Mouse (Mus musculus): ENCODE data around the gene Olfr1130.
"Not testable (repeated sequence)": the region's sequence is repeated elsewhere in the genome, so short reads cannot be mapped to it uniquely, and the experiment has no call there.

The Olfr1130 gene

DNA sequence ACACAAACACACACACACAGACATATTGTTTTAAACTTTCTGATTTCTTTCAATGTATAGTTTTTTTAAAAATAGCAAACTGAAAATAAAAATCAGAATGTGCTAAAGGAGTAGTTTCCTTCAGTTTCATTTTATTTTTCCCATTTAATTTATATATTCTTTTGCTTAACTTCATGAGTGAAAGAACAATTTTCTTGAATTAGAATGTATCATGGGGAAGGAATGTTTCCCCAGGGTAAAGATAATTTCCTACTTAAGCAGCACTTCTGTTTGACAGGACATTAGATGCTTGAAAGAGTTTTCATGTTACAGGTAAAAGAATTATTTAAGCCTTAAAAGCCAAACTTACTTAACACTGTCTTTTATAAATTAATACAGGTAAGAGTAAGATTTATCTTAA, at the start of gene Olfr1130:
Gene Olfr1130 (plus strand): TSS at position 301 of the 400 bp plus-strand sequence.
- DNase-seq = not testable (repeated sequence)

DNA sequence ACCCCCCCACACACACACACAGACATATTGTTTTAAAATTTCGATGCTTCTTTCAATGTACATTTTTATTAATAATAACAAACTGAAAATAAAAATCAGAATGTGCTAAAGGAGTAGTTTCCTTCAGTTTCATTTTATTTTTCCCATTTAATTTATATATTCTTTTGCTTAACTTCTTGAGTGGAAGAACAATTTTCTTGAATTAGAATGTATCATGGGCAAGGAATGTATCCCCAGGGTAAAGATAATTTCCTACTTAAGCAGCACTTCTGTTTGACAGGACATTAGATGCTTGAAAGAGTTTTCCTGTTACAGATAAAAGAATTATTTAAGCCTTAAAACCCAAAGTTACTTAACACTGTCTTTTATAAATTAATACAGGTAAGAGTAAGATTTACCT, 32.4 kb upstream of the Olfr1130 start, which contains the start of gene Olfr1129:
Gene Olfr1129 (plus strand): TSS at position 301 of the 400 bp plus-strand sequence.
- not testable (repeated sequence) for DNase-seq

DNA sequence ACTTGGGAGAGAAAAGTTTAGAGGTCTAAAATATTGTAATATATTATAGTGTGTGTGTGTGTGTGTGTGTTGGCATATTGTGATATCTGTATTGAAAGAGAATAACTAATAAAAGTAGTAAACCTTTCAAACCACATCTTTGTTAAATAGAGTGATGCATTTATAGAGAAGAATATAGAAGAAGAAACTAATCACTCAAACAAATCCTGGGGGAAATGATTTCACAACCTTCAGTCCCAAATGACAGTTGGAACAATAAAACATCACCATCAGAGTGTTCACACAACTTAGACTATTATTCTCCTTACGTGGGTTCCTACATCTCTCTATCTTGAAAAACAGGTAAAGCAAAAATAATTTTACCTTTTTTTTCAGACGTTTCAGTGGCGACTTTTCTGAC, 20.8 kb downstream of the Olfr1130 start, which contains the start of gene Olfr1131:
Gene Olfr1131 (plus strand): TSS at position 301 of the 400 bp plus-strand sequence.
- DNase-seq = no peak

DNA sequence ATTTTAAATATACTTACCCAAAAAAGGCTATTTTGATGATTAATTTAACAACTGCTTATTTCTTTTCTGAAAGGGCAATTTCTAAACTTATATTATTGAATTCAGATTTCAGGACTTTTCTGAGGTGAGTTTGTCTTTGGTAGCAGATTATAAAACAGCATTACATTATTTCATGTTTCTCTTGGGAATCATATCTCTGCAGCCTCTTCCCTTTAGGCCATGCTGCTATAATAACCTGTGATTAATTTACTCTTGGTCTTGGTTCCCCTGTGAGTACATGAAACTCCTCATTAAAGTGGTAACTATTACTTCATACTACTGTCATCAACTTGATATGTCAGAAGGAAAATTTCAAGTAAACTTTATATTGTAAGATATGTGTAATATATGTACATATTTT, 31.4 kb downstream of the Olfr1130 start, which contains the start of gene Olfr1132:
Gene Olfr1132 (minus strand): TSS at position 101 of the 400 bp plus-strand sequence.
- DNase-seq = no peak

DNA sequence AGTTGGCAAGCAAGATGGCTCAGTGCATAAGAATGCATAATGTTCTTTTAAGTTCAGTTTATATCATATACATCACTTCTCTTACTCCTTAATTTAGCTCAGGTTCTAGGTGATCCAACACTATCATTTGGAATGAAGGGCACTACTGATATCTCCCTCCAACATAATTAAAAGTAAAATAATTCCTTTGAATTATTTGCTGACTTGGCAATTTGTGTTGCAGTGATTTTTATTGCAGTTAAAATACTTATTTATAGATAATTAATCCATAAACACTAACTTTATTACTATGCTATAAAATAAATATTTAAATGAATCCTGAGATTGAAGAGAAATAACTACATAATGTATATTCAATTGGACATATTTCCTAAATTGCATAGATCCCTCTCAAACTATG, 36.4 kb downstream of the Olfr1130 start:
- DNase-seq = no peak

DNA sequence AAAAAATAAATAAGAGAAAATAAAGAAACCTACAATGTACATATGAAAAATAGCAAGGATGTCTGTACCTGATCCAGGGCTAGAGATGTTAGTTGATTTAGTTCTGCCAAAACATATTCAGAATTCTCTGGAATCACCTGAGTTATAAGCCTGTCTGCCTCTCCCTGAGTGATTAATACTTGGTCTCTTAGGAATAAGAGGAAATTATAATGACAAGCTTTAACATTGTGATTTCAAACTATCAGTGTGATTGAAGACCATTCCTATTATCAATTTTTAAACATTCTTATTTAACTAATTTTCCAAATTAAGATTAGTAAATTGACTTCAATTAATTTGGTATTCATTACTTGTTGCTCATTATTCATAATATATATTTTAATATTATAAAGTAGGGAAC, 41.3 kb downstream of the Olfr1130 start, which contains the start of gene Olfr1133:
Gene Olfr1133 (minus strand): TSS at position 101 of the 400 bp plus-strand sequence.
- no peak for DNase-seq

DNA sequence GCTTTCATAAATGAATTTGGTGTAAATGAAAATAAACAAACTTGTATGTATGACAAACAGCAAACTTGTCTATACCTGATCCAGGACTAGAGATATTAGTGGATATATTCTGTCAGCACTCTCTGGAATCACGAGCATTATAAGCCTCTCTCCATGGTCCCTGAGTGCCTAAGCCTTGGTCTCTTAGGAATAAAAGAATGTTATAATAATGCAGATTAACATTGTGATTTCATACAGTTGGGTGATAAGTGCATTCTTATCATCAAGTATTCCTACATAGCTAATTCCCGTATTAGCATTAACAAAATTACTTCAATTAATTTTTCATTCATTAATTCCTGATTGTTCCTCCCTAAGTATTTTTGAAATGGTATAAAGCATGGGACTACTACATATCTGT, 52.3 kb downstream of the Olfr1130 start, which contains the start of gene Olfr1134:
Gene Olfr1134 (minus strand): TSS at position 101 of the 400 bp plus-strand sequence.
- no peak for DNase-seq
